8 mouse cellular contexts compared by ENCODE assay signal in the genomic region with DNA sequence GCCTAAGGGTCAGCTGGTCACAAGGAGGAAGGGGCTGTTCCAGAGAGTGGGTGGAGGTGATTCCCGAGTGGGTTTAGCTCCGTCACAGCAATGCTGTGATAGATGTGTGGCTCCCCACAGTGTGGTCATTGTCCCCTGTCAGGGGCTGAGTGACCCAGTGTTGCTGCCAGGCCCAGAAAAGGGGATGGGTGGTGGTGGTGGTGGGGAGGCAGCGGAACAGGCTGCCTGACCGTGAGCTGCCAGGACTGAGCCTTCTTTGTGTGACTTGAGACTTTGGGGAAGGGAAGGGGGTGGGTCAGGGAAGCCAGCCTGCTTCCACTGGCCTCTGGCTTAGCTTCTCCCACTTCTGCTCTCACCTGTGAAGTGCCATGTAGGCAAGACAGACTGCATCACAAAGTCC. TPM values are rescaled to one million over a fixed set of nuclear protein-coding genes. Genes with fewer than 3 reads are reported as not detected.
A peak's percentile ranks its signal among the peaks of the same experiment; 100 is the strongest.
DNase-seq lines count a peak whose midpoint lies in the region; ATAC-seq lines count a peak whose summit lies in the region.

No protein-coding gene starts in this region.

- no peaks in the 10 kb centered on the region for H3K9me3 ChIP-seq in kidney, embryonic 15.5 days (replicated peaks)
- H3K9me3 ChIP-seq in embryonic facial prominence, embryonic 13.5 days = no peaks in the 10 kb centered on the region
- H3K9me3 ChIP-seq in hindbrain, embryonic 15.5 days = no peaks in the 10 kb centered on the region
- no peaks in the 10 kb centered on the region for H3K9me3 ChIP-seq in midbrain, embryonic 15.5 days

- peak overlapping the region; percentile 92 for H3K27ac ChIP-seq in kidney, embryonic 15.5 days
- peak overlapping the region; percentile 70 for H3K27ac ChIP-seq in embryonic facial prominence, embryonic 13.5 days
- H3K27ac ChIP-seq in hindbrain, embryonic 15.5 days (replicated peaks) = no peak overlapping the region
- H3K27ac ChIP-seq in midbrain, embryonic 15.5 days = no peak overlapping the region

- peaks cover 76% of the 10 kb centered on the region for H3K4me1 ChIP-seq in kidney, embryonic 15.5 days
- H3K4me1 ChIP-seq in embryonic facial prominence, embryonic 13.5 days = peaks cover 68% of the 10 kb centered on the region
- H3K4me1 ChIP-seq in hindbrain, embryonic 15.5 days (replicated peaks) = peaks cover 51% of the 10 kb centered on the region
- peaks cover 16% of the 10 kb centered on the region for H3K4me1 ChIP-seq in midbrain, embryonic 15.5 days

- peaks cover 40% of the 10 kb centered on the region for H3K36me3 ChIP-seq in kidney, embryonic 15.5 days
- H3K36me3 ChIP-seq in embryonic facial prominence, embryonic 13.5 days = peaks cover 46% of the 10 kb centered on the region
- H3K36me3 ChIP-seq in hindbrain, embryonic 15.5 days = 0 out of 2 replicates have a peak, but pooled peaks cover 7% of the 10 kb centered on the region
- no peaks in the 10 kb centered on the region for H3K36me3 ChIP-seq in midbrain, embryonic 15.5 days (replicated peaks)

- DNase-seq in kidney, postnatal 25 days = no peak
- DNase-seq in spleen, postnatal 4 days (ENCODE audit: low spot score in 2 of 2) = no peak
- no peak for DNase-seq in thymus, postnatal 14 days
- DNase-seq in right cerebral cortex, adult 2 months (ENCODE audit: low spot score in 2 of 2) = no peak

- no peaks in the 10 kb centered on the region; the same call in 1 of the 2 replicates for H3K27me3 ChIP-seq in kidney, embryonic 15.5 days
- 0 out of 2 replicates have a peak, but pooled peaks cover under 1% of the 10 kb centered on the region for H3K27me3 ChIP-seq in embryonic facial prominence, embryonic 13.5 days
- peaks cover 4% of the 10 kb centered on the region; the same call in 1 of the 2 replicates for H3K27me3 ChIP-seq in hindbrain, embryonic 15.5 days
- H3K27me3 ChIP-seq in midbrain, embryonic 15.5 days (replicated peaks) = peaks cover 21% of the 10 kb centered on the region

- H3K4me2 ChIP-seq in kidney, embryonic 15.5 days = peak overlapping the region; percentile 79
- peak overlapping the region; percentile 91 for H3K4me2 ChIP-seq in embryonic facial prominence, embryonic 13.5 days
- peak overlapping the region; percentile 96 for H3K4me2 ChIP-seq in hindbrain, embryonic 15.5 days
- H3K4me2 ChIP-seq in midbrain, embryonic 15.5 days = peak overlapping the region; percentile 97; the same call in 1 of the 2 replicates

- WGBS in kidney, embryonic 15.5 days = 20% methylated on average over 4 of the region's 4 CpGs
- 25% methylated on average over 4 of the region's 4 CpGs for WGBS in embryonic facial prominence, embryonic 13.5 days
- 21% methylated on average over 4 of the region's 4 CpGs for WGBS in hindbrain, embryonic 15.5 days
- 14% methylated on average over 4 of the region's 4 CpGs for WGBS in midbrain, embryonic 15.5 days

- no peak for ATAC-seq in kidney, embryonic 15.5 days (replicated peaks; ENCODE audit: low FRiP score)
- no peak for ATAC-seq in embryonic facial prominence, embryonic 13.5 days (ENCODE audit: insufficient number of reproducible peaks, insufficient read depth, low FRiP score, low TSS enrichment, low read depth)
- ATAC-seq in hindbrain, embryonic 15.5 days (ENCODE audit: low FRiP score, low read depth) = no peak
- no peak for ATAC-seq in midbrain, embryonic 15.5 days (replicated peaks)

- H3K4me3 ChIP-seq in kidney, embryonic 15.5 days (replicated peaks) = peak overlapping the region; percentile 63
- peak overlapping the region; percentile 79 for H3K4me3 ChIP-seq in embryonic facial prominence, embryonic 13.5 days
- peak overlapping the region; percentile 55 for H3K4me3 ChIP-seq in hindbrain, embryonic 15.5 days
- H3K4me3 ChIP-seq in midbrain, embryonic 15.5 days = no peak overlapping the region

- peak overlapping the region; percentile 58; the same call in 1 of the 2 replicates for H3K9ac ChIP-seq in kidney, embryonic 15.5 days
- peak overlapping the region; percentile 85 for H3K9ac ChIP-seq in embryonic facial prominence, embryonic 13.5 days
- no peak overlapping the region for H3K9ac ChIP-seq in hindbrain, embryonic 15.5 days
- H3K9ac ChIP-seq in midbrain, embryonic 15.5 days = no peak overlapping the region

RNA-seq across cellular contexts. Expression of a gene that starts 2.8 kb away (rescaled TPM):
- 131 and 135 TPM in 2 replicates for polyA plus RNA-seq in kidney, embryonic 15.5 days (2015; fragmentation: Nextera tagmentation; extraction: Ambion mirVana)
- 145 and 158 TPM in 2 replicates for polyA plus RNA-seq in embryonic facial prominence, embryonic 13.5 days (2015; fragmentation: Nextera tagmentation; extraction: Ambion mirVana)
- polyA plus RNA-seq in hindbrain, embryonic 15.5 days (2015; fragmentation: Nextera tagmentation; extraction: Ambion mirVana) = 58.1 and 63.0 TPM in 2 replicates
- polyA plus RNA-seq in midbrain, embryonic 15.5 days (2015; fragmentation: Nextera tagmentation; extraction: Ambion mirVana) = 43.8 and 46.0 TPM in 2 replicates

RNA-seq across cellular contexts. Expression of a gene that starts 9.4 kb away (rescaled TPM):
- polyA plus RNA-seq in kidney, embryonic 15.5 days (2015; fragmentation: Nextera tagmentation; extraction: Ambion mirVana) = 0.06 and 0.10 TPM in 2 replicates
- 0.15 and 0.25 TPM in 2 replicates for polyA plus RNA-seq in embryonic facial prominence, embryonic 13.5 days (2015; fragmentation: Nextera tagmentation; extraction: Ambion mirVana)
- 0.16 TPM in 1 of 2 replicates, not detected in the other for polyA plus RNA-seq in hindbrain, embryonic 15.5 days (2015; fragmentation: Nextera tagmentation; extraction: Ambion mirVana)
- 0.05 and 0.10 TPM in 2 replicates for polyA plus RNA-seq in midbrain, embryonic 15.5 days (2015; fragmentation: Nextera tagmentation; extraction: Ambion mirVana)

RNA-seq across cellular contexts. Expression of a gene that starts 10.2 kb away (rescaled TPM):
- polyA plus RNA-seq in kidney, embryonic 15.5 days (2015; fragmentation: Nextera tagmentation; extraction: Ambion mirVana) = 6.5 and 6.9 TPM in 2 replicates
- 3.4 and 3.5 TPM in 2 replicates for polyA plus RNA-seq in embryonic facial prominence, embryonic 13.5 days (2015; fragmentation: Nextera tagmentation; extraction: Ambion mirVana)
- polyA plus RNA-seq in hindbrain, embryonic 15.5 days (2015; fragmentation: Nextera tagmentation; extraction: Ambion mirVana) = 1.2 and 2.9 TPM in 2 replicates
- 0.59 and 0.93 TPM in 2 replicates for polyA plus RNA-seq in midbrain, embryonic 15.5 days (2015; fragmentation: Nextera tagmentation; extraction: Ambion mirVana)

RNA-seq across cellular contexts. Expression of a gene that starts 27.3 kb away (rescaled TPM):
- polyA plus RNA-seq in kidney, embryonic 15.5 days (2015; fragmentation: Nextera tagmentation; extraction: Ambion mirVana) = 62.9 and 66.5 TPM in 2 replicates
- polyA plus RNA-seq in embryonic facial prominence, embryonic 13.5 days (2015; fragmentation: Nextera tagmentation; extraction: Ambion mirVana) = 56.3 and 59.7 TPM in 2 replicates
- 9.1 and 13.4 TPM in 2 replicates for polyA plus RNA-seq in hindbrain, embryonic 15.5 days (2015; fragmentation: Nextera tagmentation; extraction: Ambion mirVana)
- 9.7 and 10.6 TPM in 2 replicates for polyA plus RNA-seq in midbrain, embryonic 15.5 days (2015; fragmentation: Nextera tagmentation; extraction: Ambion mirVana)

Comparison
In these comparisons a context has a peak if more than half of its experiments do, and no peak if none do; other contexts are left out.
1. H3K27ac ChIP-seq: peak in kidney, embryonic 15.5 days (single experiment) and embryonic facial prominence, embryonic 13.5 days (single experiment); none in hindbrain, embryonic 15.5 days (single experiment) and midbrain, embryonic 15.5 days (single experiment).
2. H3K9ac ChIP-seq: peak in kidney, embryonic 15.5 days (single experiment) and embryonic facial prominence, embryonic 13.5 days (single experiment); none in hindbrain, embryonic 15.5 days (single experiment) and midbrain, embryonic 15.5 days (single experiment).
3. Peak in every context shown above with its lines, with median percentiles within 50 percentile points of each other: H3K4me2 ChIP-seq.